8 mouse cellular contexts compared by ENCODE assay signal in the genomic region with DNA sequence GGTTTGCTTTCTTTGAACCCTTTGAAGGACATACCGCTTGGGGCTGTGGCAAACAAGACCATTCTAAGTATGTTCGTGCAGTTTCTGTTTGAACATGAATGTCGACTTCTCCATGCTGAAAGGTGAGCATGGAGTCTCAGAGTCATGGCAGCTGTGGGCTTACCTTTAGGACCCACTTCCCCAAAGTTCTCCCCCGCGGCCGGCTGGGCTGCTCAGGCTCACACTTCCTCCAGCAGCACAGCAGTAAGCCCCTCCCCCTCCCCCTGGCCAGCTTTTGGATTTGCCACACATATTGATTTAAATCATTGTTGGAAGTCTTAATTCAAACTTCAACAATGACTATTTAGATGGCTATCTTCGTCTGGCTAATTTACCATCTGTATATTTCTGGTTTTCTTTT. TPM values are rescaled to one million over a fixed set of nuclear protein-coding genes. Genes with fewer than 3 reads are reported as not detected.
DNase-seq lines count a peak whose midpoint lies in the region; ATAC-seq and TF ChIP-seq lines count a peak whose summit lies in the region.

No protein-coding gene starts in this region.

- no peaks in the 10 kb centered on the region for H3K36me3 ChIP-seq in lung, embryonic 15.5 days
- no peaks in the 10 kb centered on the region for H3K36me3 ChIP-seq in forebrain, embryonic 13.5 days (ENCODE audit: poor library complexity, severe bottlenecking)
- no peaks in the 10 kb centered on the region for H3K36me3 ChIP-seq in limb, embryonic 14.5 days (ENCODE audit: control insufficient read depth, insufficient read depth, low read length)

- H3K4me1 ChIP-seq in lung, embryonic 15.5 days = peaks cover 9% of the 10 kb centered on the region; the same call in 1 of the 2 replicates
- peaks cover 12% of the 10 kb centered on the region for H3K4me1 ChIP-seq in forebrain, embryonic 13.5 days
- H3K4me1 ChIP-seq in limb, embryonic 14.5 days (ENCODE audit: control insufficient read depth, insufficient read depth, low read length) = peaks cover 4% of the 10 kb centered on the region; the same call in 1 of the 2 replicates

- no peak overlapping the region for H3K27ac ChIP-seq in lung, embryonic 15.5 days
- H3K27ac ChIP-seq in forebrain, embryonic 13.5 days = no peak overlapping the region
- no peak overlapping the region for H3K27ac ChIP-seq in limb, embryonic 14.5 days (replicated peaks; ENCODE audit: low read depth, low read length)

- no peaks in the 10 kb centered on the region for H3K9me3 ChIP-seq in lung, embryonic 15.5 days
- no peaks in the 10 kb centered on the region for H3K9me3 ChIP-seq in forebrain, embryonic 13.5 days (replicated peaks)
- no peaks in the 10 kb centered on the region for H3K9me3 ChIP-seq in limb, embryonic 14.5 days (ENCODE audit: control insufficient read depth, low read length)

- no peak for DNase-seq in lung, postnatal 4 days
- no peak for DNase-seq in limb, embryonic 14.5 days (ENCODE audit: low spot score)
- DNase-seq in retina, postnatal 1 day = peak; percentile 35
- no peak for DNase-seq in ovary, adult 18-20 months (ENCODE audit: low spot score)
- no peak for DNase-seq in ovary, postnatal 36 days (ENCODE audit: low spot score)
- no peak for DNase-seq in frontal cortex, postnatal 14 days (ENCODE audit: low spot score in 2 of 2)

- TF ChIP-seq POLR2A in limb, embryonic 14.5 days (IDR thresholded peaks at IDR 0.05; ENCODE audit: borderline replicate concordance, extremely low read depth, insufficient read depth, insufficient read length) = no peak

- no peak for ATAC-seq in lung, embryonic 15.5 days (ENCODE audit: borderline replicate concordance, extremely low read depth, low FRiP score, low TSS enrichment)
- no peak for ATAC-seq in forebrain, embryonic 13.5 days
- ATAC-seq in limb, embryonic 14.5 days (ENCODE audit: low FRiP score, low read depth) = no peak

- H3K4me3 ChIP-seq in lung, embryonic 15.5 days = peak overlapping the region; percentile 24
- 0 out of 2 replicates have a peak overlapping the region, but pooled peaks have one; percentile 12 for H3K4me3 ChIP-seq in forebrain, embryonic 13.5 days
- H3K4me3 ChIP-seq in limb, embryonic 14.5 days (replicated peaks; ENCODE audit: low read length) = peak overlapping the region; percentile 17

- no peak overlapping the region for H3K9ac ChIP-seq in lung, embryonic 15.5 days
- H3K9ac ChIP-seq in forebrain, embryonic 13.5 days = 0 out of 2 replicates have a peak overlapping the region, but pooled peaks have one; percentile 10
- H3K9ac ChIP-seq in limb, embryonic 14.5 days (ENCODE audit: low read depth, low read length, severe bottlenecking) = peak overlapping the region; percentile 28; the same call in 1 of the 2 replicates

- no peaks in the 10 kb centered on the region for H3K27me3 ChIP-seq in lung, embryonic 15.5 days
- H3K27me3 ChIP-seq in forebrain, embryonic 13.5 days = no peaks in the 10 kb centered on the region
- no peaks in the 10 kb centered on the region for H3K27me3 ChIP-seq in limb, embryonic 14.5 days (ENCODE audit: control insufficient read depth, insufficient read depth, low read length)

- WGBS in lung, embryonic 15.5 days = 12% methylated on average over 7 of the region's 7 CpGs
- 11% methylated on average over 7 of the region's 7 CpGs for WGBS in forebrain, embryonic 13.5 days
- WGBS in limb, embryonic 14.5 days = 15% methylated on average over 7 of the region's 7 CpGs

- H3K4me2 ChIP-seq in lung, embryonic 15.5 days = peak overlapping the region; percentile 49
- H3K4me2 ChIP-seq in forebrain, embryonic 13.5 days = peak overlapping the region; percentile 44
- H3K4me2 ChIP-seq in limb, embryonic 14.5 days (replicated peaks; ENCODE audit: low read depth, low read length, severe bottlenecking) = peak overlapping the region; percentile 42

RNA-seq across cellular contexts. Expression of a gene that starts 44.7 kb away (rescaled TPM):
- polyA plus RNA-seq in lung, embryonic 15.5 days (2015; fragmentation: Nextera tagmentation; extraction: Ambion mirVana) = 168 and 173 TPM in 2 replicates
- polyA plus RNA-seq in forebrain, embryonic 13.5 days (2015; fragmentation: Nextera tagmentation; extraction: Ambion mirVana) = 173 and 192 TPM in 2 replicates
- polyA plus RNA-seq in limb, embryonic 14.5 days (2012; rRNA removed) = 62.7 and 85.8 TPM in 2 replicates
- 143 and 149 TPM in 2 replicates for polyA plus RNA-seq in limb, embryonic 14.5 days (2014; fragmentation: Nextera tagmentation; extraction: Ambion mirVana)
